Mouse (Mus musculus): ENCODE results near the gene Cntrl.

Cntrl gene

DNA sequence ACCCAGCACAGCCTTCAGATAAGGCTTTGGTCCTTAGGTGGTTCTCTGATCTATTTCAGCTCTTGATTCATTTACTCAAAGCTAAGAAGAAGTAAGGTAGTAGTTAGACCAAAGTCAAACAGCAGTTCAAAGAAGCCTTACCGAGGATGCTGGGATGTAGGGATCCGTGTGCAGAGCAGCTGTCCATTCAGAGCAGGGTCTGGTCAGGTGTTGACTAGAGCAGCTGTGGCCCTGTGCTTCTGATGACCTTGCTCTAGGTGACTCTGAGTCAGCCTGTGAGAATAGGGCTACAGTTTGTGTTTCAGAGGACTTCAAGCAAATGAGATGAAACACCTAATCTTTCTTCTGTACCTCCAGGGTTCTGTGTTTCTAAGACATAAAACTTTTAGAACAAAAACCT is 60.2 kb downstream of the Cntrl start:
- in situ Hi-C loops (cut with MboI; ENCODE audit: unreplicated experiment in 2 of 2), result no loop called here

DNA sequence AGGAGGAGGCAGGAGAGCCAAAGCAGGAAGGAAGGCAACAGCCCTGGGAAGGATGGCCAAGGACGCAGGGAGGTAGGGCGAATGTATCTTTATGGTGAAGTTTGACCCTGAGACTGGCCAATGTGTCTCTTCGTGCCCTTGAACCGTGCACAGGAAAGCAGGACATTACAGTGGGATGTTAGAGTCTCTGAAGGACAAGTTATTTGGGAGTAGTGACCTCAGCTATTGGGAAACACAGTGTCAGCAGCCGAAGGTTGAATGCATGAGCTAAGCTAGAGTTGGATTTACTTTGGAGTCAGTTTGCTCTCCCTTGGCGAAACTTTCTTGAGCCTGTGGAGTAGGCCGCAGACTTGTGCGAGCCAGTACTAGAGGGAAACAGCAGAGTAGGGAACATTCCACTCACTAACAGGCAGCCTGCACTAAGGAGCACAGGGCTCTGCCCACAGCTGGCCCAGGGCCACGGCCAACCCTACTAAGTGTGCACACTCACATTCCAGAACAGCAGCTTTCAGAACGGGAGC is 62.1 kb downstream of the Cntrl start:
- in situ Hi-C loops (cut with MboI; ENCODE audit: unreplicated experiment in 2 of 2), result no loop called here

DNA sequence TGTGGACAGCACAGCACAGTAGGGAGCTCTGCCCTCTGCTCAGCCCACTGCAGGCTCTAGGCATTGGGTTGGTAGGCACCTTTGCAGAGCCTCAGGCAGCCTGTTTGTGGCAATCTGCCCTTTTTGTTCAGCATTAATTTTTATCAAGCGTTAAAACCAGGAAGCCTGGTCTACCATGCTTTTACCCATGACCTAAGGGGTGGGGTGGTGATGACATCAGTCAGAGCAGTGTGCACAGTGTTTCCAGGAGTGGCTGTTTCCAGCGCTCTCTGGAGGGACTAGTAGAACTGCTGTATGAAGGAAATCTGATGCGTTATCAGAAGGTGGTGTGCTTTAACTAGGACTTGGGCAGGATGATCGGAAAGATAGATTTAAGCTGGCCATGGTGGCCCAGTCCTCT is 63.0 kb downstream of the Cntrl start:
- in situ Hi-C loops (cut with MboI; ENCODE audit: unreplicated experiment in 2 of 2), result no loop called here

DNA sequence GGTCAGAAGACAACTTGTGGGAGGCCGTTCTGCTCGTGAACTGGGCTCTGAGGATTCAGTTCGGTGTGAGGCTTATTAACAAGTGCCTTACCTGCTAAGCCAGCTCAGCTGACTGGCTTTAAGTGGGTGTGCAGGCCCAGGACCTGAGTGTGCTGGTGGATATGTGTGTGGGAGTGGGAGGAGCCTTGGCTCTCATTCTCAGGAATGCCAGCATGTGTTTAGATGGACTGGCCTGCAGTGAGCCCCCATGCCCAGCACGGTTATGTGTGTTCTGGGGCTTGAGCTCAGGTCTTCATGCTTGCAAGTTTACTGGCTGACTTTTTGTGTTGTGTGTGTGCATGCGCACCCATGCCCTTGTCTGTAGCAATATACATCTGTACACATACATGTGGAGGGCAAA is 64.4 kb downstream of the Cntrl start:
- in situ Hi-C loops (cut with MboI; ENCODE audit: unreplicated experiment in 2 of 2), result no loop called here

DNA sequence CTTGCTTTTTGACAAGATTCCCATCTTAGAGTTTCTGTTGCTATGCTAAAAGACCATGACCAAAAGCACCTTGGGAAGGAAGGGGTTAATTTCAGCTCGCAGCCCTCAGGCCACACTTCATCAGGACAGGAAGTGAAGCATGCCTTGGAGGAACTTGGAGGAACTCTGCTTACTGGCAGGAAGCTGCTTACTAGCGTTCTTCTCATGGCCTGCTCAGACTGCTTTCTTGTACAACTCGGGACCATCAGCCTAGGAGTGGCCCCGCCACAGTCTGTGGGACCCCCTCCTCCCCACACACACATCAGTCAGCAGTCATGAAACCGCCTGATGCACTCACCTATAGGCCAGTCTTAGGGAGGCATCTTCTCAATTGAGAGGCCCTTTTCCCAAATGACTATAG is 64.8 kb downstream of the Cntrl start:
- in situ Hi-C loops (cut with MboI; ENCODE audit: unreplicated experiment in 2 of 2), result no loop called here

DNA sequence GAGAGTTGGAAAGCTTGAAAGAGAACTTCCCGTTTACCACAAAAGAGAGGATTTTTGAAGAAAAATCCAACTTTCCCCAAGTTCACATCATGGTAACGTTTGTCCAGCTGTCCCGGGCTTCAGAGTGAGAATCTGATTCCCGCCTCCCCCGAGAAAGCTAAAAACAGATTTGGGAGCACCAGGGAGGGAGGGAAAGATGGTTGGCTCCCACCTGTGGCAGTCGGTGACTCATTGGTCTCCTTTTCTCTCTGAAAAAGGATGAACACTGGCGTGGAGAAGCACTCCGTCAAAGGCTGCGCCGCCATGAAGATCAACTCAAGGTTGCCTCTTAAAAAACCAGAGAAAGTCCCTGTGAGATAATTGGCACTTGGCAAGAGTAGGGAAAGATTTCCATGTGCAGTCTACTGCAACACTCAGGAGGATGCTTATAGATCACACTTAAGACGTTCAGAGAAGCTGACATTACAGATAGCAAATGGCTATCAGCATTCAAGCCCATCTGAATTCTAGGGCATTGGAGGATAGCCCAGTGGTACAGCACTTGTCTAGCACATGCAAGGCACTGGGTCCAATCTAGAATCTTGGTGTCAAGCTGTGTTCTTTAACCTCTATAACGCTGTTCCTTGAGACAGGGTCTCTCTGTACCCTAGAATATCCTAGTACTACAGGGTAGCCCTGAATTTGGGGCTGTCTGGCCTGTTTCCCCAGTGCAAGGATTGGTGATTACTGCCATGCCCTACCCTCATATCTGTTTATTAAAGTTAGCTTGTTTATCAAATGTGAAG is 66.2 kb downstream of the Cntrl start:
- in situ Hi-C loops (cut with MboI; ENCODE audit: unreplicated experiment in 2 of 2), result no loop called here

DNA sequence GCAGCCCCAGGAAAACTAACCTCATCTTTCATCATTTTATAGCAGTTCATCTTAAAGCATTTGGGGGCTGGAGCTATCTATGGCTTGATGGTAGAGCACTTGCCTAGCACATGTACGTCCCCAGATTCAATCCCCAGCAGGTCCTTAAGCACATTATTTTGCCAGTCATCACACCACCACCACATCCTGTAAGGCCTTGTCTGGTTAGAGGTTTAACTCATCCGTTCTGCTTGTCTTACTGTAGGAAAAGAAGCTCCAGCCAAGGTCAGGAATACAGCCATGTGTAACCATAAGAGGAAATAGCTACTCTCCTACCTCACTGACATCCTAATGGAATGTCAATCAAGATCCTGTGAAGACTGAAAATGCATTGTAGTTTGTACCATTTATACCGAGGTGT is 68.9 kb downstream of the Cntrl start:
- in situ Hi-C loops (cut with MboI; ENCODE audit: unreplicated experiment in 2 of 2), result no loop called here

DNA sequence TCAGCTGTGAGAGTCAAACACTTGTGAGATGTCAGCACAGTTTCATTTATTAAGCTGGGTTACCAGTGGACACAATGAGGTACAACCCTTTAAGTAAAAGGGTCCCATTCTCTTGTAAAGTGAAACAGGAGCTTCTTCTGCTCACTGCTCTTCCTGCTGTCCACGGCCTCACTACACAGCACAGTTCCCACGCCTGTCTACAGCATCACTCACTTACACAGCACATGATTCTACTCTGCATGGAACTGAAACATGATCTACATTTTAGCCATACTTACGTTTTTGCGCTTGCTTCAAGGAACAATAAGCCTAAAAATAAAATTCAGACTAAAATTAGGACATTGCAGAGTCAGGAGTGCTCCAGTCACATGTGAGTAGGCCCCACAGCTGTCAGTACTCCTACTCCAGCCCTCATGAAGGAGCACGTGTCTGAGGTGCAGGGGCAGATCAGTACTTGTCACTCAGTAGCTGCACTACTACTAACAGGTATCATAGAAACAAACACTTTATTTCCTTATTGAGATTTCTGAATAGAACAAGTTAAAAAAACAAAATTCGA is 73.9 kb downstream of the Cntrl start:
- in situ Hi-C loops (cut with MboI; ENCODE audit: unreplicated experiment in 2 of 2), result no loop called here

DNA sequence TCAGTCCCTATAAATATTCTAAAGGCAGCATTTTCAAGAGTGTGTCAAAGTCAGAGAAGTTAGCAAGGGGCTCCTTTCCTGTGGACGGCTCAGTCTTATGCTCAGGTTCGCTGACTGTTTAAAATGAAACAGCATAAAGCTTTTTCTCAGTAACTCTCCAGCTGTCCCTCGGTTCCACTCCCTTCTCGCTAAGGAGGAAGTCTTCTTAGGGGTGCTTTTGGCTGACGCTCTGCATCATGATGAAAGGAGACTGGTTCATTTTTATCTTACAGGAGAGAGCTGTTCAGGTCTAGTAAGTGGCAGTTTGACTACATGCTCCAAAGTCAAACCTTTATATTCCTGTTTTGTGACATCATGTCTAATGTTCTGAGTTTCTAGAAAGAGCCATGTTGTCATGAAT is 79.6 kb downstream of the Cntrl start:
- in situ Hi-C loops (cut with MboI; ENCODE audit: unreplicated experiment in 2 of 2), result no loop called here

DNA sequence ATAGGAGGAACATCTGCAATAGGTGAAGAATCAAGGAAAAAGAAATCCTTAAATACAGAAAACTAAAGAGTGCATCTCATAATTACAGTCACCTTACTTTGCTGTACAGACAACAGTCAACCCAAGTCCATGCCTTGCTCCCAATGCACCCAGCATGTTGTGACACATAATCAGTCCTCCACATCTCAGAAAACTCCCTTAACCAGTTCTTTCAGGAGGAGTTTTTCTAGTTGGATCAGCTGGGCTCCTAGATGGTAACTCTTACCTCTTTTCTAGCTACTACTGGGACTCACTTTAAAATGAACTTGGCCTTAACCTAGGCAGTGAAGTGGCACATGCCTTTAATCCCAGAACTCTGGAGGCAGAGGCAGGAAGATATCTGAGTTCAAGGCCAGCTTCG is 84.7 kb downstream of the Cntrl start:
- in situ Hi-C loops (cut with MboI; ENCODE audit: unreplicated experiment in 2 of 2), result no loop called here

DNA sequence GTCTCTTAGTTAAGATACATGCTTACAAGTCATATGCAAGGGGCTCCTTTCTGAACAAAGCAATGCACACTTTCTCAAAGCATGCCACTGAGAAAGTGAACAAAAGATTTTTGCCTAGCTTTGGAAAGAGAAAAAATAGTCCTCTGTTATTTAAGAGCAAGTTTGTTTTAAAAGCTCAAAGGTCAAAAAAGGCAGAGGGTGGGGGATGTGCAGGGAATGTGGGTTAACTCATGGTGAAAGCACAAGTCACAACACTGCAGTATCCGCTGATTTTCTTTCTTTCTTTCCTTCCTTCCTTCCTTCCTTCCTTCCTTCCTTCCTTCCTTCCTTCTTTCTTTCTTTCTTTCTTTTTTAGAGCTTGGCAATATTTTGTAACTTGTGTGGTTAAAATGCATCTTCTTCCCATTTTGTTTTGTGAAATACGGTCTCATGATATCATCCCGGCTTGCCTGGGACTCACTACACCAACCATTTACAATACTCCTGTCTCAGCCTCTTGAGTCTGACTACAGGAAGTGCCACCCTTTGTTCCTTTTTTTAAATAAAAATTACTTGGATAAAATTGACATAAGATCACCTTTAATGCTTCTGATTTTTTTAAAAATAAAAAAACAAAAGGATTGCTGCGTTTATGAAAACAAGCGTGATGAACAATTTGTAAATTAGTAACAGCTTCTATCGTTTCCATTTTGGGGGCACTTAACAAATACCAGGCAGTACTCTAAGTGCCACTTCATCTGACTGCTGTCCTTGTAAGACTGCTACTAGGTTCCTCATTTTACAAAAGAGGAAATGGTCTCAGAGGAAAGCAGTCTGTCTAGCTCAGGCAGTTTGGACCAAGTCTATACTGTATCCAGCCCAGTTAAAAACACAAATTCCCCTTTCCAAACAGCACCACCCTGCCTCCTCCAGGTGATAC is 86.6 kb downstream of the Cntrl start:
- in situ Hi-C loops (cut with MboI; ENCODE audit: unreplicated experiment in 2 of 2), result no loop called here

DNA sequence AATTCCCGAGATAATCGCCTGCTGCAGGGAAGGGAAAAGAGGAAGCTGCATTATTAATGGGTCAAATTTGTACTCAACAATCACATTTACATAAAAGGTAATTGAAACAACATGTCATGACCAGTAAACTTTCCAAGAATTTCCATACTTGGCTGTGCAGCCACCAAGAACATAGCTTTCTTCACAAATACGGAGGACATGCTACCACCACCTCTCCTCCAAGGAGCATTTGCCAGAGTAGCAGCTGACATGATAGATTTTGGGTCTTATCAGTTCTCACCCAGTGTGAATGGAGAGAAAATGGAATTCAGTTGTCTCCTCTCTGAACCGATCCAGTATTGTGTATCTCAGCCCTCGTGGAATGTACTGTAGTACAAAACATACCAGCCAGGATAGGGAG is 90.2 kb downstream of the Cntrl start:
- in situ Hi-C loops (cut with MboI; ENCODE audit: unreplicated experiment in 2 of 2), result no loop called here

DNA sequence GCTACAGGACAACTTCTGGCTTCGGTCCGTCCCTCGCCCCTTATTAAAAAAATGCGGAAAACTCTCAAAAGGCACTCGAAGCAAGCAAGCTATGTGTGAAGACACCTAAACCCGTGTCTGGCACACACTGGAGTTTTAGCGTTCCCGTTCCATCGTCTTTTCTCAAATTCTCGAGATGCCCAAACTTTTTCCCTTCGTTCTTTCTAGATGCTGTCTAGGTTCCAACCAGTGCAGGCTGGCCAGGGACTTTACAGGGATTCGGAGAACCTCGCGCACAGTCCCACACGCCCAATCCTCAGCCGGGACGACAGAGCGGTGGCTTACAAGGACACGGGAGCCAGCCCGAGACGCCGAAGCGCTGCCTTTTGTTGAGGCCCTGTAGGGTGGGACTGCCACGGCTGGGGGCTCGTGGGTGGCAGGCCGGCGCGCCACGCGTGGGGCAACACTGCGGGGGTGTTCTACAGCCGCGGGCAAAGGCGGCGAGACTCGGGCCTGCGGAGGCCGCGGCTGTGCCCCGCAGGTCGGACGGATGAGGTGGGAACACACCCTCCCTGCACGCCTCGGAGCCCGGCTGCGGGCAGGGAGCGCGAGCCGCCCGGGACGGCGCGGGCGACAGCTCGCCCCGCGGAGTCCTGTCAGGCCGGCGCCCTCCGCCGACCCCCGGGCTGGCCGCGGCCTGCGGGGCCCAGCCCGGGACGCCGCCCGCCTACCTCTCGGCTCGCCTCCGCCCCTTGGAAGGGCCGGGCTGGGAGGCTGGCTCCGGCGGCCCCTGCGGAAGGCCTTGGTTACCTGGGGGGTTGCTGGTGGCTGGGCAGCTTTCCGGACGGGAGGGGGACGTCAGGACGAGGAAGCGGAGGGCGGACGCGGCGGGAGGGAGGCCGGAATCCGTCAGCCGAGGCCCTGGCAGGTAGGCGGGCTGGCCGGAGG is 90.9 kb downstream of the Cntrl start:
- in situ Hi-C loops (cut with MboI; ENCODE audit: unreplicated experiment in 2 of 2), result loop anchor here (25.0 kb wide), 1 partner anchor 162 kb away; the partner anchor contains the start of gene 4930568D16Rik (in 2 of the 2)

DNA sequence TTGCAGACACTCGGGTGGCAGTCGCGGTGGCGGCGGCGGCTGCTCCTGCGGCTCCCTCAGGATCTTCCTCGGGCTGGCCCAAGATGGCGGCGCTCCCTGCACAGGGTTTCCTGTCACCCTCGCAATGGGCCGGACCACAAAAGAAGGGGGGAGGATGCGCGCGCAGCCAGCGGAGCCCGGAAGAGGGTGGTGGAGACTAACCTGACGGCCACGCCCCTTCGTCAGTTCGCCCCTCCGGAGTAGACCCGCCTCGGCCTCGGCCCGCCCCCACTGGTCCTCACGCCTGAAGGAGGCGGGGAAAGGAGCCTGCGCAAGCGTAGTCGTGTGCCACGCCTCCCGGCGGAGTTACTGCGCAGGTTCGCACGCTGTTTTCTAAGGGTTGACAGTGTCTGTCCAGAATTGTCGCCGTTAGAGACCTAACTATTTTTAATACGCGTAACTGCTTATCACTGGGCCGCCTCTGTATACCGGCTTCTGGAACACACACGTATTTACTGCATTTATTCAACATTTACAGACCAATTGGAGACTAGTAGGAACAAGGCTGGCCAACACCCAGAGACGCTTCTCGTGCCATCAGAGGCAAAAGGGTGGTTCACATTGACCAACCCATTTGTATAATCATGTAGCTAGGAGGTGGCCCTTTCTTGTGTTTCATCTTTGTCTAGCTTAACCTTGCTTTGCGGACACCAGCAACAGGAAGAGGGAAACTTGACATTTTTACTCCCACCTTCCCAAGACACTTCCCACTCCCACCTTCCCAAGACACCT is 91.8 kb downstream of the Cntrl start, which contains the start of gene Rab14:
TSS of gene Rab14 (minus strand) at position 223 of the 771 bp plus-strand sequence.
- in situ Hi-C loops (cut with MboI; ENCODE audit: unreplicated experiment in 2 of 2), result loop anchor here (25.0 kb wide), 1 partner anchor 161 kb away; the partner anchor contains the start of gene 4930568D16Rik (in 2 of the 2)

DNA sequence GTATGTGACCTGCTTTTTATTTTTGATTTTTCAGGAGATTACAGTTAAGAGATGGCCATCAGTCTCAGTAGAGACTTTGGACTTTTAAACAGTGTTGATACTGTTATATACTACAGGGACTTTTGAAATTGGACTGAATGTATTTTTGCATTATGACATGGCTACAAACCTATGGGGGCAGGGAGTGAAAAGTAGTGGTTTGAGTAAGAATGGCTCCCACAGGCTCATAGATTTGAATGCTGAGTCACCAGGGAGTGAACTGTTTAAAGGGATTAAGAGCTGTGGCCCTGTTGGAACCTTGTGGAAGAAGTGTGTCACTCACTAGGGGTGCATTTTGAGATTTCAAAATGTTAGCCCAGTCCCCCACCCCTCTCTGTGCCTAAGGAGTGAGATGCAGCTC is 94.4 kb downstream of the Cntrl start:
- in situ Hi-C loops (cut with MboI; ENCODE audit: unreplicated experiment in 2 of 2), result loop anchor here (25.0 kb wide), 1 partner anchor 159 kb away; the partner anchor contains the start of gene 4930568D16Rik (in 2 of the 2)

DNA sequence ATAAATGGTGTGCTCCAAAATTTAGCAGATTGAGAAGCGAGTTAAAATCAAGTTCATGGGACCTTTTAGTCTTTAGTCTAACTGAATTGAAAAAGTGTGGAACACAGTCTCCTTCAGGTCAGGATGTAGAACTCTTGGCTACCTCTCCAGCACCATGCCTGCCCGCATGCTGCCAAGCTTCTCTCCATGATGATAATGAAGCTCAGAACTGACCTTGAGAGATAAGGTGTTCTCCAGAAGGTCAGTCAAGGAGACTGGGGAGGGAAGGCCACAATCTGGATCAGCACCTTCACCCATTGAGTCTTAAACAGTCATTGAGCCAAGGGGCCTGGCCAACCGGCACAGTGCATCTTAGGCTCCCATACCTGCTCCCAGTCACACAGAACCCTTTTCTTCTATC is 97.5 kb downstream of the Cntrl start:
- in situ Hi-C loops (cut with MboI; ENCODE audit: unreplicated experiment in 2 of 2), result loop anchor here (25.0 kb wide), 1 partner anchor 156 kb away; the partner anchor contains the start of gene 4930568D16Rik (in 2 of the 2)

DNA sequence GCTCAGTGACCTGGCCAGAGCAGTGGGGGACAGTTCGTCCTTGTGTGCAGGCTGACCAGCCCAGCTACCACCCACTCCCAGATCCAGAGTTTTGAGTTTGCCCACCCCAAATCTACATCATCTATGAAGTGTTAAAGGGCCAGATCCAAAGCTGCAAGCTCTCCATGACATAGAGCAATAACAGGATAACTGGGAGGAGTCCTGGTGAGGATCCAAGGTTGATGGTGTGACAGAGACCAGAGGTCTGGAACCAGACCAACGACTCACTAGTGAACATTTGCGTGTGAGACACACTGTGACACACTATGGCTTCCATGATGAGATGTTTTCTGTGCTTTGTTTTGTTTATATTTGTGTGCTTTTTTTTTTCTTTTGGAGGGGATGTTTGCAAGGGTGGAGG is 98.8 kb downstream of the Cntrl start:
- in situ Hi-C loops (cut with MboI; ENCODE audit: unreplicated experiment in 2 of 2), result loop anchor here (25.0 kb wide), 1 partner anchor 154 kb away; the partner anchor contains the start of gene 4930568D16Rik (in 2 of the 2)

DNA sequence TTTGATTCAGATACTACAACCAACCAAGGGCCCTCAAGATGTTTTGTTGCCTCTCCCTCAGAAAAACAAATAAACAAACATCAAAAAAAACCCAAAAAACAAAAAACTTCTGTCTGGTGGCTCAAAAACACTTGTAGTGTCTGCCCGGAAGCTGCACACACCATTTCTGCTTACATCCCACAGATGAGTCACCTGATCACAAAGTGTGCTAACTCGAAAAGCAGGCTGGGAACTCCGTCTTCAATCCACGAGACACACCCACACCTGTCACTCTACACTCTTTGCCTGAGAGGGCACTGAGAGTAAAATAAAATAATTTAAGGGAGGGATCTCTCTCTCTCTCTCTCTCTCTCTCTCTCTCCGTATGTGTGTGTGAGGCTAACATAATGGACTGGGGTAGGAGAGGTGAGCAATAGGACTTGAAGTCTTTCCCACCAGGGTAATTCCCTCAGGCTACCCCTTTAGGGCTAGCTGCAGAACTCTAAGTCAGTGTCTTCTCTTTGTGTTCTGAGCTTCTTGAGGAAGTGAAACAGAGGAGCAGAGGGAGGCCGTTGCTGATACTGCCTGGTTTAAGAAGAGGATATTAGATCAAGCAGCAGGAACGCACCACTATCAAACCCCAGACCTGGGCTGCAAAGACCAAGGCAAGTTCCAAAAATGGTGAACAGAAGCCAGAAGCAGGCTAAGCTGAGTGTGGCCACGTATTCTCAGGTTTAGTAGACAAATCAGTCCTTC is 99.8 kb downstream of the Cntrl start:
- in situ Hi-C loops (cut with MboI; ENCODE audit: unreplicated experiment in 2 of 2), result loop anchor here (25.0 kb wide), 1 partner anchor 153 kb away; the partner anchor contains the start of gene 4930568D16Rik (in 2 of the 2)
